Mouse (Mus musculus): ENCODE results near the gene Sco2.

DNA sequence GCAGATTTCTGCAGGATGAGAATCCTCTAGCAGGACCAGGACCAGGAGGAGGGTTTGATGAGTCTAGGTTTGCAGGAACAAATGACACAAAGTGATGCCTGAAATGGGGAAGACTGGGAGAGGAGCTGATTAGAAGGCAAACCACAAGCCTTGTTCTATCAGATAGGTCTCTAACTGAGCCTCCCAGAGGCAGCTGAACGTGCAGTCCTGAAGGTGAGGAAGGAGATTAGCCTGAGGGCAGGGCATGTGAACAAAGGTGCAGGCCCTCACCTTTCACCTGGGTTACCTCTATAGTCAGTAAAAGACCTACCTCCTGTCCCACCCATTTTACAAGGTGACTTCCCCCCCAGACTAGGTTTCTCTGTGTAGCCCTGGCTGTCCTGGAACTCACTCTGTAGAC lies 26.1 kb upstream of the Sco2 start:
- TF ChIP-seq POLR2A (IDR thresholded peaks at IDR 0.05; ENCODE audit: low read depth, low read length) (no peak), CTCF (IDR thresholded peaks at IDR 0.05; ENCODE audit: extremely low read depth, insufficient read depth, insufficient read length, insufficient replicate concordance) (no peak)
